Mouse (Mus musculus) thymus, adult 2 months (tissue): ENCODE results near the gene Slc8b1. TPM values are rescaled to one million over a fixed set of nuclear protein-coding genes. Genes with fewer than 3 reads are reported as not detected.

Experiments
- DNase-seq: peaks from one replicate; pipeline ENCODE4 v3.0.0; 2021
- H3K27ac ChIP-seq: fragments of 200-500 bp; 2 replicates; pipeline ENCODE4 v1.5.1; 2012; ENCODE audit warnings: low read length, control low read depth; ENCODE audit not compliant: control insufficient read depth, insufficient read depth
- H3K27me3 ChIP-seq: fragments of 200-500 bp; 2 replicates; pipeline ENCODE4 v1.6.1; 2012; ENCODE audit warnings: mild to moderate bottlenecking, low read length, moderate library complexity, mixed read lengths; ENCODE audit not compliant: control insufficient read depth, insufficient read depth
- H3K36me3 ChIP-seq: fragments of 200-500 bp; 2 replicates; pipeline ENCODE4 v1.6.1; 2012; ENCODE audit warnings: mild to moderate bottlenecking, low read length, moderate library complexity; ENCODE audit not compliant: control insufficient read depth, insufficient read depth
- H3K4me1 ChIP-seq: fragments of 200-500 bp; replicated peaks from 2 replicates; pipeline ENCODE4 v1.6.1; 2012; ENCODE audit warnings: low read length; ENCODE audit not compliant: control insufficient read depth, insufficient read depth
- H3K4me3 ChIP-seq: fragments of 200-500 bp; 2 replicates; pipeline ENCODE4 v1.5.1; 2012; ENCODE audit warnings: mild to moderate bottlenecking, low read length, control low read depth, moderate library complexity; ENCODE audit not compliant: control insufficient read depth, insufficient read depth
- CTCF ChIP-seq: fragments of 200-500 bp; IDR thresholded peaks from 2 replicates; pipeline ENCODE4 v1.5.1; 2012; ENCODE audit warnings: mild to moderate bottlenecking, control low read depth, low read length, moderate library complexity, borderline replicate concordance; ENCODE audit not compliant: control insufficient read depth, poor library complexity, insufficient read depth; ENCODE audit errors: extremely low read depth
- POLR2A ChIP-seq: fragments of 200-500 bp; IDR thresholded peaks from 2 replicates; pipeline ENCODE4 v1.6.1; 2012; ENCODE audit warnings: mild to moderate bottlenecking, low read length, control low read depth, moderate library complexity; ENCODE audit not compliant: control insufficient read depth, poor library complexity, insufficient read depth; ENCODE audit errors: extremely low read depth
- WGBS: fragments of 180-500 bp; shearing (Covaris S2); methylation state at CpG from one replicate; pipeline ENCODE4 v1.1.7; 2018; 5-methylcytosine and 5-hydroxymethylcytosine counted together
- polyA plus RNA-seq: library from polyadenylated mRNA; depleted of rRNA; stranded (reverse); fragments of >200 nt; gene quantifications from 2 replicates; pipeline ENCODE4 v1.2.3, GENCODE M21; 2012

Slc8b1 gene
- polyA plus RNA-seq, 1 experiment = 29.1 TPM

GRCm38 (mm10) chr5:120468336-120468735, 42.6 kb upstream of the Slc8b1 start:
- Histone ChIP-seq H3K27me3 (no peaks in the 10 kb centered on the region), H3K36me3 (no peaks in the 10 kb centered on the region), H3K4me1 (no peaks in the 10 kb centered on the region), H3K27ac (no peak overlapping the region), H3K4me3 (no peak overlapping the region)
- WGBS = 88% methylated on average over 5 of the region's 5 CpGs
- no peak for TF ChIP-seq POLR2A
- no peak for TF ChIP-seq CTCF
- DNase-seq = no peak

GRCm38 (mm10) chr5:120468830-120469229, 42.1 kb upstream of the Slc8b1 start:
- no peak for TF ChIP-seq POLR2A
- no peak for TF ChIP-seq CTCF
- no peaks in the 10 kb centered on the region for H3K4me1 ChIP-seq
- no peak overlapping the region for H3K27ac ChIP-seq
- no peak overlapping the region for H3K4me3 ChIP-seq
- no peak for DNase-seq
- no peaks in the 10 kb centered on the region for H3K27me3 ChIP-seq
- H3K36me3 ChIP-seq = no peaks in the 10 kb centered on the region
- 91% methylated on average over 6 of the region's 6 CpGs for WGBS

DNA sequence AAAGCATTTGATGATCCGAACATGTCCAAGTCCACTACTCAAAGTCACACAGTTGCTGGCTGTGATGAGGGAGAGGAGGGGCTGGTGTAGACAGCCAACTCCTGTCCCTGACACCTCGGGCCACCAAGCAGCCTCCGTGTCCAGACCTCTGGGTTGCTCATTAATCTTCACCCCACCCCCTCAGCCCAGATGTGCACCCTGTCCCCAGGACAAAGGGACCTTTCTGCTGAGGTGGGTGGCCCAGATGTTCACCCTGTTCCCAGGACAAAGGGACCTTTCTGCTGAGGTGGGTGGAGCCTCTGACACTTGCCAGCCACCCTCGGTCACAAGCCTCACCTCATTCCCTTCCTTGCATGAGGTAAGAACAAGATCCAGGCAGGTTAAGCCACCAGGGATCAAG, 39.4 kb upstream of the Slc8b1 start:
- Histone ChIP-seq H3K4me1 (no peaks in the 10 kb centered on the region), H3K4me3 (no peak overlapping the region), H3K27ac (no peak overlapping the region), H3K27me3 (no peaks in the 10 kb centered on the region), H3K36me3 (no peaks in the 10 kb centered on the region)
- DNase-seq = no peak
- WGBS = 72% methylated on average over 4 of the region's 4 CpGs
- TF ChIP-seq POLR2A (no peak), CTCF (no peak)

- Histone ChIP-seq H3K36me3 (no peaks in the 10 kb centered on the region), H3K4me1 (no peaks in the 10 kb centered on the region), H3K4me3 (no peak within 1 kb of the TSS), H3K27me3 (no peaks in the 10 kb centered on the region; the same call in 1 of the 2 replicates), H3K27ac (no peak within 1 kb of the TSS)
- no peak for DNase-seq
- no peak for TF ChIP-seq CTCF
- no peak for TF ChIP-seq POLR2A
- 87% methylated on average over 8 of the region's 8 CpGs for WGBS
These were observed 38.2 kb upstream of the Slc8b1 start, which contains the start of gene Sdsl for GRCm38 (mm10) chr5:120472770-120473169. TSS of gene Sdsl (minus strand) at chr5:120472810.

GRCm38 (mm10) chr5:120473361-120473760, 37.6 kb upstream of the Slc8b1 start:
- Histone ChIP-seq H3K27ac (no peak overlapping the region), H3K4me1 (no peaks in the 10 kb centered on the region), H3K27me3 (no peaks in the 10 kb centered on the region; the same call in 1 of the 2 replicates), H3K36me3 (no peaks in the 10 kb centered on the region), H3K4me3 (no peak overlapping the region)
- WGBS = 82% methylated on average over 2 of the region's 2 CpGs
- TF ChIP-seq CTCF = no peak
- no peak for TF ChIP-seq POLR2A
- no peak for DNase-seq

DNA sequence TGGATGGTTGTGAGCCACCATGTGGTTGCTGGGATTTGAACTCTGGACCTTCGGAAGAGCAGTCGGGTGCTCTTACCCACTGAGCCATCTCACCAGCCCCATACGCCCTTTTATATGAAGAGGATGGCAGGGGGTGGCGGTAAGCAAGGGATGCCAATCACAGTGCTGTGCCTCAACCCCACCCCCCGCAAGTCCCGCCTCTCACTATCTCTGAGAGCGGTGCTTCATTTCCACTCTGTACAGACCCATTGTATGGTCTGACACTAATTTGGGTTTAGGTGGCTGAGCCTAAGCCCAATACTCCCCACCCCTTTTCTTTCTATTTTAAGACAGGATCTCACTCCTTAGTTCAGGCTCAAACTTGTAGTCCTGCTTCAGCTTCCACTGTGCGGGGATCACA, 35.1 kb upstream of the Slc8b1 start:
- no peak overlapping the region for H3K4me3 ChIP-seq
- no peaks in the 10 kb centered on the region; the same call in 1 of the 2 replicates for H3K27me3 ChIP-seq
- WGBS = 79% methylated on average over 8 of the region's 8 CpGs
- H3K36me3 ChIP-seq = no peaks in the 10 kb centered on the region
- no peak for DNase-seq
- H3K27ac ChIP-seq = no peak overlapping the region
- TF ChIP-seq POLR2A = no peak
- TF ChIP-seq CTCF = no peak
- H3K4me1 ChIP-seq = no peaks in the 10 kb centered on the region

DNA sequence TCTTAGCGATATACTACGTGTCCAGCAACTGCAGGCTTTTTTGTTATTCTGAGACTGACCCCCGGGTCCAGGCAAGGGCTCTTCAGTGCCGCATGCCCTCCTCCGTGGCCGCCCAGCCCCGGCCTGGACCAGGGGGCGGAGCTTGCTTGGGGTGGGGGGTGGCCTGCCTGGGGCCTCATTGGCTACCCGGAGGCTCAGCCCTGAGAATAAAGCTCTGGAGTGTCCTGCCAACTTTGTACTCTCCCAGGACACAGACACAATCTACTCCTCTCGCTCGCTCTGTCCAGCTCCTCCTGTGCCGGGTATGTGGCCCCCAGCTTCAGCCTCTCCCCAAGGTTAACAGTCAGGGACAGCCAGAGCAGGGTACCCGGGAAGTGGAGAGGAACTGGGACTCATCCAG, 34.7 kb upstream of the Slc8b1 start, which contains the start of gene Sds:
Gene Sds, plus strand, starts transcription at position 231 of the 400 bp plus-strand sequence.
- no peak within 1 kb of the TSS for H3K4me3 ChIP-seq
- no peak for DNase-seq
- no peaks in the 10 kb centered on the region for H3K36me3 ChIP-seq
- no peaks in the 10 kb centered on the region; the same call in 1 of the 2 replicates for H3K27me3 ChIP-seq
- no peaks in the 10 kb centered on the region for H3K4me1 ChIP-seq
- no peak for TF ChIP-seq CTCF
- no peak for TF ChIP-seq POLR2A
- no peak within 1 kb of the TSS for H3K27ac ChIP-seq
- 42% methylated on average over 13 of the region's 13 CpGs for WGBS
